Mouse (Mus musculus): Measurements from ENCODE around the gene Pygo2.
"Not testable (repeated sequence)": the region's sequence is repeated elsewhere in the genome, so short reads cannot be mapped to it uniquely, and the experiment has no call there.

Gene Pygo2

DNA sequence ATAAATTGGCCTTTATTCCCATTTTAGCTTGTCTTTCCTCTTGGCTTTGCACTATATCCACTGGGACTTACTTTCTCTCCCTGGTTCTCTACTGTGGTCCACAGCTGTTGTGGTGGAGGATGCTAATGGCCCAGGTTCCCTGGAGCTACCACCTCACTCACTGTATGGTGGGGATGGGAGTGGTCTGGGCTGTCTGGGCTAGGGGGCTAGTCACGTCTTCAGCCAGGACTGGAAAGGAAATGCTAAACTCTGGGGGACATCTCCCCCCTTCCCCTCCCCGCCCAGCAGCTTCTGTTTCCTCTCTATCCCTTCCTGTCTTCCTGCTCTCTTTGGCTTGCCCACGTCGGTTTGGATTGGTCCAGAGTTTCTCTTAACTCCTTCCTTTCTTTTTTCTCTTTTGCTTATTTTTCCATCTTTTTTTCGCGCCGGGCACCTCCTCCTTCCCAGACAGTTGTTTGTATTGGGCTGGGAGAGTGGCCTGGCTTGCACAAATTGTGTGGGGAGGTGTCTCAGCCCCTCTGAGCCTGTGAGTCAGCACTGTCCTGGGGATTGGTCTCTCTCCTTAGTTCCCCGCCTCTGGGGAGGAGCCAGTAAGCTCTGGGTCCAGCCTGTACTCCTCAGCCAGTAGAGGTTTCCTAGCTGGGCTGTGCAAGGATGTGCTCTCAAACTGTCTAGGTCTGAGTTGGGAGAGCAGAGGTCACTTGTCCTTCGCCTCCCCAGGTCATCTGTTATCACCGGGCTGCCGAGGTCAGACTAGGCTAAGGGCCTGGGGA lies 8.8 kb upstream of the Pygo2 start:
- peak; percentile 48 for DNase-seq (ENCODE audit: low spot score)

DNA sequence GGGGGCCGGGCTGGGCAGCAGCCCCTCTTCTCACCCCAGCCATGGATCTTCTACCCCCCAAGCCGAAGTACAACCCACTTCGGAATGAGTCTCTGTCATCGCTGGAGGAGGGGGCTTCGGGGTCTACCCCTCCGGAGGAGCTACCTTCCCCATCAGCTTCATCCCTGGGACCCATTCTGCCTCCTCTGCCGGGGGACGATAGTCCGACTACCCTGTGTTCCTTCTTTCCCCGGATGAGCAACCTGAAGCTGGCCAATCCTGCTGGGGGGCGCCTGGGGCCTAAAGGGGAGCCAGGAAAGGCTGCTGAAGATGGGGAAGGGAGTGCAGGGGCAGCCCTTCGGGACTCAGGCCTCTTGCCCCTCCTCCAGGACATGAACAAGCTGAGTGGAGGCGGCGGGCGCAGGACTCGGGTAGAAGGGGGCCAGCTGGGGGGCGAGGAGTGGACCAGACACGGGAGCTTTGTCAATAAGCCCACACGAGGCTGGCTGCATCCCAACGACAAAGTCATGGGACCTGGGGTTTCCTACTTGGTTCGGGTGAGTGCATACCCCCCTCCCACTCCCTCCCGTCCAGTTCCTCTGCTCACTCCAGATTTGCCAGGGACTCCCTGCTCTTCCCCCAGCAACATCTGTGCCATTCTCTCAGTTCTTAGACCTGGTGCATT lies 8.1 kb upstream of the Pygo2 start:
- no peak for DNase-seq (ENCODE audit: low spot score)

DNA sequence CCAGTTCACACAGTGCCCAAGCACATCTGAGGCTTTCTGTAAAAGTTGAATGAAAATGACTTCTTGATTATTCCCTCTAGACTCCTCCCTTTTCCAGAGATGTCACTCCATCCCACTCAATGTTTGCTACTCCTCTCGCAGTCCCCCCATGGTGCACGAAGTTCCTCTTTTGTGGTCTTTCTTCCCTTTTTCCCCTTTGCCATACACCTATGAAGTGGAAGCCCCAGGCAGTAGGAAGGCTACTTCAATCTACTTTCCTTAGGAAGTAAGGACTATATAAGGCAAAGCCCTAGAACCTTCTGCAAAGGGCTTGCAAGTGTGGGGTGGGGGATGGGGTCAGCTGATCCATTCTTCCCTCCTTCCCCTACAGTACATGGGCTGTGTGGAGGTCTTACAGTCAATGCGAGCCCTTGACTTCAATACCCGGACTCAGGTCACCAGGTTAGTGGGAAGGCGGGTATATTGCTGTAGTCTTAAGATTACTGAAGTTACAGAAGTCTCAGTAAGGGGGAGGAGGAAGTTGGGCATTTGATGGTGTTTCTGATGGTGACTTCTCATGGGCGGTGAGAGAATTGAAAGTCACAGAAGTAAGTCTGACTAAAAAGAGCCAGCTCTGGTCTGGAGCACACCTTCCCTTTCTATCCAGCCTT lies 7.3 kb upstream of the Pygo2 start:
- no peak for DNase-seq (ENCODE audit: low spot score)

DNA sequence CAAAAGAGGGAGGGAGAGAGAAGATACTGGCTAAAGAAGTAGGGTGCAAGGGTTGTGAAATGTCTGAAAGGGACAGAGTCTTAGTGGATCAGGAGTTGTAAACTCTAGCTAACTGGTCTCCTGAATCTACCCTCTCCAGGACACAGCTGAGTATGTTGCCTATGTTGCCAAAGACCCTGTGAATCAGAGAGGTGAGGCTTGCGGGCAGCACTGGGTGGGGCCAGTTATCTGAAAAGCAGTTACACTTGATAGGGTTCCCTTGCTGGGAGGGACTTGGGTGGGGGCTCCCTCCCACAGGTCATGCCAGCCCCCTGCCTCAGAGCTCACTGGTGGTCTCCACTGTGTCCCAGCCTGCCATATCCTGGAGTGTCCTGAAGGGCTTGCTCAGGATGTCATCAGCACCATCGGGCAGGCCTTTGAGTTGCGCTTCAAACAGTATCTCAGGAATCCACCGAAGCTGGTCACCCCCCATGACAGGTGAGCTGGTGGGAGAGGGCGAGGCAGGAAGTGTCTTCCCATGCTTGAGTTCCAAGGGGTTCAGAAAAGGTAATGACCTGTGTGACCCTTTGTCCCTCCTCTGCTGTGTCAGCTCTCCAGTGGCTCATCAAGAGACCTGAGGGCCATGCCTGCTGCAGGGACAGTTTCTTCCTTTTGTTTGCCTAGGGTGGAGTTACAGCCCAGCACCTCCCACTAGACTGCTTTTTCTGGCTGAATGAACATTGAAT lies 5.4 kb upstream of the Pygo2 start:
- no peak for DNase-seq (ENCODE audit: low spot score)

DNA sequence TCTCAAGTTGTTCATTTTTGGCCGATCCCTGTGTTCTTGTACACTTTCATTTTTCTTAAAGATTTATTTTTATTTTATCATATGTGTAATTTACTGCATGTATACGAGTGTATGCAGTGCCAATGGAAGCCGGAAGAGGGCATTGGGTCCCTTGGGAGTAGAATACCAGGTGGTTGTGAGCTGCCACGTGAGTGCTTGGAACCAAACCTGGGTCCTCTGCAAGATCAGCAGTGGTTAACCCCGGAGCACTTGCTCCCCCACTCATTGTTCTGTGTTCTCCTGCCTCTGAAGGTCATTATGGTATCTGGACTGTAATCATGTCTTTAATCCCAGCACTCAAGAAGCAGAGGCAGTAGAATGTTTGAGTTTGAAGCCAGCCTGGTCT lies 4.9 kb upstream of the Pygo2 start:
- DNase-seq (ENCODE audit: low spot score): no peak

DNA sequence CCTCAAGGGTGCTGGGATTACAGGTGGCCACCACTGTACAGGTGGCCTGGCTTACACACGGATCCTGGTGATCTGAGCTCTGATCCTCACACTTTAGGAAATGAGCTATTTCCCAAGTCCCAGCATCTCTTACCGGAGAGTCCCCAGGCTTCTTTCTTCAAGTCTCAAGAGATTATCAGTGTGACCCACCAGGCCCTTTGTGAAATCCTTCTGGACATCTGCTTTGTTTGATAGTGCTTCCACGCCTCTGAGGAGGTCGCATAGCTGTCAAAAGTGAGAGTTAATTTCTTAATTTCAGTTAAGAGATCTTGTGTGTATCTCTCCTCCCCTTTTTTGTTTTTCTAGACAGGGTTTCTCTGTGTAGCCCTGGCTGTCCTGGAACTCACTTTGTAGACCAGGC lies 4.1 kb upstream of the Pygo2 start:
- no peak for DNase-seq (ENCODE audit: low spot score)

- DNase-seq (ENCODE audit: low spot score): not testable (repeated sequence)
Observed at GRCm38 (mm10) chr3:89429021-89429420, 993 bp upstream of the Pygo2 start.

DNA sequence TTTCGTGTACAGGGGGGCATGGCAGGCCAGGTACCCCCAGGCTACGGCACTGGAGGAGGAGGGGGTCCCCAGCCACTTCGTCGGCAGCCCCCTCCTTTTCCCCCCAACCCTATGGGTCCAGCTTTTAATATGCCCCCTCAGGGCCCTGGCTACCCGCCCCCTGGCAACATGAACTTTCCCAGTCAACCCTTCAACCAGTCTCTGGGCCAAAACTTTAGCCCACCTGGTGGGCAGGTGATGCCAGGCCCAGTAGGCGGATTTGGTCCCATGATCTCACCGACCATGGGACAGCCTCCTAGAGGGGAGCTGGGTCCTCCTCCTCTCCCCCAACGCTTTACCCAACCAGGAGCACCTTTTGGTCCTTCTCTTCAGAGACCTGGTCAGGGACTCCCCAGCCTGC lies 2.6 kb downstream of the Pygo2 start:
- DNase-seq (ENCODE audit: low spot score): no peak

GRCm38 (mm10) chr3:89434532-89434931 lies 4.5 kb downstream of the Pygo2 start:
- DNase-seq (ENCODE audit: low spot score): no peak

GRCm38 (mm10) chr3:89435041-89435440 lies 5.0 kb downstream of the Pygo2 start:
- DNase-seq (ENCODE audit: low spot score): no peak

DNA sequence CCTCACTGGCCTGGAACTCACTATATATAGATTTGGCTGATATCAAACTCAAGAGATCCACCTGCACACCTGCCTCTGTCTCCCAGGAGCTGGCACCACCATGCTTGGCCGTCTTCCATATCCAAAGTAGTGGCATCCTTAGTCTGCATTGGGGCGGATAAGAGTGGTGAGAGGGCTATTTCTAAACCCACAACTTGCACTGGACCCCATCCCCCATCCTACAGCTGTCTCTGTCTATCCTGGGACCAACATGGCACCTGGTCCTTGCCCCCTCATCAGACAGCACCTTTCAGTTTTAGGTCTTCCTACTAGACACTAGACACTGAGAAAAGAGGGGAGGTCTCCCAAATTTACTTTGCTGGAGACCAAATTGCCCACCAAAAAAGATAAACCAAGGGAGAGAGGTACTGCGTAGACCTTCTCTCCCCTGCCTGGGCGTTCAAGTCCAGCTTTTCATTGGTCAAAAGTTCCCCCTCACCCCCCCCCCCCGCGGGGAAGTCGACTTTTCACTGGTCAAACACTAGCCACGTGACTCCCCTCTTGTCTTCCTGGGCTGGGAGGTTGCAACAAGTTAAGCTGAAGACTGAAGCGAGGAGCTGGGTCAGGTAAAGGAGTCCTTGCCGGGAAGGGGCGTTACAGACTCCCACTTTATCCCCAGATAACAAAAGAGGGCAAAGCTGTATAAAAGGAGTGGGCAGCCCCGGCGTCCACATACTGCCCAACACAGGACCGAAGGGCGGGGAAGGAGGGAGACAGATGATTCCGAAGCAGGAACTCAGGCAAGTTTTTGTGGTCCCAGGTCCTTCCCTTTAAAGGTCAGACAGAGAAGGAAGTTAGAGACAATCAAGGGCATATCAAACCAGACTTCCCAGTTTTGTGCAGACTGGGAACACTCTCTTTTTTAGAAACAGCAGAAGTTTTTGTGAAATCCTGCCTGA lies 6.4 kb downstream of the Pygo2 start, which contains the start of gene Pbxip1:
Pbxip1 (plus strand) TSS at position 531 of the 938 bp plus-strand sequence.
- peak; percentile 33 for DNase-seq (ENCODE audit: low spot score)

DNA sequence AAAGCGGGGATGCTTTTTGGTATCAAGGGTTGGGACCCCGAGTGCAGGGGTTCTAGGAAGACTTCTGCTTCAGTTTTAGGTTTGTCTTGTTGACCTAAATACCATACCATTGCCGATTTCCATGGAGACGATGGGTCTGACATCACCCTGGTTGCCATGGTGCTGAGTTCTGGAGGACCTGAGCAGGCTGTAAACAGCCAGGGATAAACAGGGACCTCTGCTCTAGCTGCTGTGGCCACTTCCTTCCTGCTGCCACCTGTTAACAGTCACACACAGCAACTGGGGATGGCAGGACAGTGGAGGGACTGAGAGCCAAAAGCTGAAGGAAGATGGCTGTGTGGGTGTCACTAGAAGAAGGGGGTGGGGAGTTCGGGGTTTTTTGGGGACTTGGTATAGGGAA lies 7.3 kb downstream of the Pygo2 start:
- DNase-seq (ENCODE audit: low spot score): no peak

- no peak for DNase-seq (ENCODE audit: low spot score)
Observed at GRCm38 (mm10) chr3:89440691-89441090, 10.7 kb downstream of the Pygo2 start.

DNA sequence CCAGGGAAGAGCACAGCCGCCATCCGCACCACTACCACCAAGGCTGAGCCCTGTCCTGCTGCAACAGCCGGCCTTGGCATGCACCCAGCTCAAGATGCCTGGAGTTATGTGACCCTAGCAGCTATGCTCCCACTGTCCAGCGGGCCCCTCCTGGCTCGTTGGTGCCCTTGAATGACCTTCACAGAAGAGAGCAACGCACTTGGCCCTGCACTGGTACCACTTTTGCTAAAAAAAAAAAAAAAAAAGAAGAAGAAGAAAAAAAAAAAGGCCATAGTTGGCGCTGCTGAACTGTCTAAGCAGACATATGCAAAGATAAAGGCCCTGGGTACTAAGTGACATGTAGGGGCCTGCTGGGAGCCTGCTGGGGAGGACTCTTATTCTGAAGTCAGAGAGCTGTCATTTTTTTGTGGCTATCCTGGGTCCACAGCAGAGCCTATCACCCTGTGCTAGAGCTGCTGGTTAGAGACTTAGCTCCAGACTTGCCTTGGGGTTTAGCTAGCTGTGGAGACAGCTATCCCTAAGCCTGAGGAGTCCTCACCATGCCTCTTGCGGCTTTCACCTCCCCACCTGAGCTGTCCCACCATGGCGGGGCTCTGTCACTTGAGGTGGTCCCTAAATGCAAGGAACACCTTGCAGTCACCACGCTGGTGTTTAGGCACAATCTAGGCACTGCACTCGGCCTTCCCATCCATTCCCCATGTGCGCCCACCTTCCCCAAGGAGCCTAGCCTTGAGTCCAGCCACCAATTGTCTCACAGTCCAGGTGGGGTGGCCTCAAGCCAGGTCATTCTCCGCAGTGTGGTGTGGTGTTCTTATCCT lies 18.9 kb downstream of the Pygo2 start:
- no peak for DNase-seq (ENCODE audit: low spot score)

DNA sequence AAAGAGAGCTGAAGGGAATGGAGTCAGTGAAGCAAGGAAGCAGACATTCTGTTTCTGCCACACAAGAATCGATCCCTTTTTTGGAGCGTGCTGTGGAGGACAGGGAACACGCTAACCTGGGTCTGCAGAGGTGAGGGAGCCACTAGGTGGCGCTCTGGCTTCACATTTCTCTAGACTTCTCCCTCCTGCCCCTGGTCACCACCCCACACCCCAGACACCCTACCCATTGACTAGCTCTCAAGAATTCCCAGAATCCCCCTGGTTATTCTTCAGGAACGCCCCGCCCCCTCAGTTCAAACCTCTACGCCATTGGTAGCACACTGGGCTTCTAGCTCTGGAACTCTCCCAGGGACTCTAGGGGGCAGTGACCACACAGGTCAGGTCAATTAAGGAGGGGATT lies 19.5 kb downstream of the Pygo2 start:
- DNase-seq (ENCODE audit: low spot score): peak; percentile 45

DNA sequence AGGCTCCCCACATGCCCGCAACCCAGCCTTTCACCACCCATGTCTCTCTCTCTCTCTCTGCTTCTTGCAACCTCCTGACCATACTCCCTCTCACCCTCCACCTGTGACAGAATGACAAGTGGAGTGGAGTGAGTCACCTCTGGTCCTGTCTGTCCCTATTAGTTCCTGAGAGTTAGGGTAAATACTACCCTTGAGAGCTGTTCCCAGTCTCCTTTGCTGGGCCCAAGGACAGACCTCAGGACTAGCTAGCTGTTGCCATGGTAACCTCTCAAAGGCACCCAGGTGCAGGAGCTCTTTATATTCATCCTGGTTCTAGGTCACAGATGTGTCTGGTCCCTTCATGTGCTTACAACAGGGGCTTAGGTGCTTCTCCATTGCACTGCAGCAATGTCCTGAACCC lies 21.9 kb downstream of the Pygo2 start:
- DNase-seq (ENCODE audit: low spot score): no peak

DNA sequence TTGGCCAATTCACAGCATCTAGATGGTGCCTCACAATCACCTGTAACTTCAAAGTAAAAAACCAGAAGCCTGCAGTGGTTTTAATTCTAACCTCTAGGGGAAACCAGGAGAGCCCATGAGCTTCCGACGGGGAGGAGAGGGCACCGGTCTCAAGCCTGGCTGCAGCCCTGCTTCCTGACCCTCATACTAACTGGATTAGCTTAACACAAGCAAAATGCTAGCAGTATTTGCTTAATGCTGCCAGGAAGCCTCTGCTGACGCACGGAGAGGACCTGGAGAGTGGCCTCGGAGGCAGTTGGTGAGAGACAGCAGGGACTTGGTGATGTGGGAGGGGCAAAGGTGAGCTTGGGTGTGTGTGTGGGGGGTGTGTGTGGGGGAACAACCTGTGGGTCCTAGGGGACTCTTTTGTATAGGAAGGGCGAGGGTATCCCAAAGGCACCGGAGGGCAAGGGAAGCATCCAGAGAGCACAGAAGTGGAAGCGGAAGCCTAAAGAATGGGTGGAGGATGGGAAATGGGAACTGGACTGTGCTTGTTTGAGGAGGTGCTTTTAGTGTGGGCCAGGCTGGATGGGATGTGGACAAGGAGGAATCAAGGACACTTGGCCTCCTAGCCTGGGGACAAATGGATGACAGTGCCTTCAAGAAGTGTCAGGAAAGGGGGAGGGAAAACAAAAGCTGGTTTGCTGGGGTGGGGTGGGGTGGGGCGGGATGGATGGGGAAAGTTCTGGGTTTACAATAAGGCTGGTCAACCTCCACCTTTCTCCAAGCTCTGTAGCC lies 24.6 kb downstream of the Pygo2 start, which contains the start of gene Pmvk:
Pmvk (plus strand) TSS at position 141 of the 777 bp plus-strand sequence.
- no peak for DNase-seq (ENCODE audit: low spot score)

DNA sequence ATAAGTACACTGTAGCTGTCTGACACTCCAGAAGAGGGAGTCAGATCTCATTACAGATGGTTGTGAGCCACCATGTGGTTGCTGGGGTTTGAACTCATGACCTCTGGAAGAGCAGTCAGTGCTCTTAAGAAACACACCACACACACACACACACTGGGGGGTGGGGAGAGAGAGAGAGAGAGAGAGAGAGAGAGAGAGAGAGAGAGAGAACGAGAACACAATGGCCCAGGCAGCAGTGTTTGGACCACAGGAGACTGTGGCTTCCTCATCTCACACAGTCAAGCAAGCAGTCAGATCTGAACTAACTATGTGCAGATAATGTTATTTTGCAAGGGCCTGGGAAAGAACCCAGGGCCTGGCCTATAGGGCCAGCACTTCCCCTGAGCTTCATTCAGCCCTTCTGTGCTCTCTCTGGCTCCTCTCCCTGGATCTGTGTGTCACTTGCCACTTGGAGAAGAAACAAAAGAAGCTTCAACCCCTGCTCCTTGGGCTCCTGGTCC lies 25.8 kb downstream of the Pygo2 start:
- DNase-seq (ENCODE audit: low spot score): no peak
